9 mouse cellular contexts compared by ENCODE assay signal in the genomic region with DNA sequence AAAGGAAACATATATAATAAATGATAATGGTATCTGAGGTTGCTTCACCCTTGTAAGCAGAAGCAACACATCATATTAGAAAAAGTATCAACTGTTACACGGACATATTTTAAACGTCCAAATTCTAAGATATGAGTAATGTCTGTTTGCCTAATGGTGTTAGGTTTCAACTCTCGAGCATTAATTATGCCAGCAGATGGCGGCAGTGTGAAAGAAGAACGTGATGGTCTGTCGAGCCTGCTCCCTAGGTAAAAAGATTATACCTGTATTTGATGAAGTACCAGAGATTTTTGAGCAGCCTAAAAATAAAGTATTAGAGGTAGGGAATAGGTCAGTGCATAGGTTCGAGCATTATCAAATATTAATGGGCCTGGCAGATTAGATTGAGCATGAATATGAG. TPM values are rescaled to one million over a fixed set of nuclear protein-coding genes. Genes with fewer than 3 reads are reported as not detected.
DNase-seq lines count a peak whose midpoint lies in the region; ATAC-seq and TF ChIP-seq lines count a peak whose summit lies in the region.
"Had no signal": no experiment of that assay in that cellular context is flagged by ENCODE, and none has a peak within 500 bp of the region (broad histone marks: within the 10 kb centered on the region; RNA-seq: fewer than 3 reads in every experiment).

No protein-coding gene starts in this region.

- TF ChIP-seq POLR2A in MEL (IDR thresholded peaks at IDR 0.05; ENCODE audit: control insufficient read depth in 1 of 2, insufficient read depth in 1 of 2, low read depth in 1 of 2, low read length in 2 of 2, poor library complexity in 1 of 2) = no peak

- WGBS in hindbrain, embryonic 11.5 days = 8% methylated on average over 7 of the region's 7 CpGs
- 11% methylated on average over 7 of the region's 7 CpGs for WGBS in hindbrain, embryonic 13.5 days
- WGBS in midbrain, embryonic 13.5 days = 8% methylated on average over 7 of the region's 7 CpGs

- no peak overlapping the region for H3K4me2 ChIP-seq in hindbrain, embryonic 11.5 days (replicated peaks; ENCODE audit: low read depth, low read length)
- H3K4me2 ChIP-seq in hindbrain, embryonic 13.5 days = no peak overlapping the region
- H3K4me2 ChIP-seq in midbrain, embryonic 13.5 days (replicated peaks) = no peak overlapping the region
- H3K4me2 ChIP-seq: limb, embryonic 15.5 days had no signal

- no peaks in the 10 kb centered on the region for H3K36me3 ChIP-seq in hindbrain, embryonic 11.5 days (ENCODE audit: control insufficient read depth, insufficient read depth, low read length)
- H3K36me3 ChIP-seq in hindbrain, embryonic 13.5 days = no peaks in the 10 kb centered on the region
- H3K36me3 ChIP-seq in MEL (ENCODE audit: control insufficient read depth in 1 of 2, insufficient read depth in 2 of 2, low read length in 2 of 2) = no peaks in the 10 kb centered on the region
- no peaks in the 10 kb centered on the region for H3K36me3 ChIP-seq in midbrain, embryonic 13.5 days
- no peaks in the 10 kb centered on the region for H3K36me3 ChIP-seq in splenic B cell, adult 2 months (ENCODE audit: control insufficient read depth, insufficient read depth, low read length, poor library complexity, severe bottlenecking)
- H3K36me3 ChIP-seq: limb, embryonic 15.5 days had no signal

- TF ChIP-seq EP300 in MEL (IDR thresholded peaks at IDR 0.05; ENCODE audit: low read depth in 1 of 2, low read length in 2 of 2) = no peak

- no peaks in the 10 kb centered on the region for H3K79me2 ChIP-seq in MEL (ENCODE audit: control insufficient read depth, insufficient read depth, low read length, poor library complexity)

- H3K27me3 ChIP-seq in hindbrain, embryonic 11.5 days (ENCODE audit: control insufficient read depth, insufficient read depth, low read length) = no peaks in the 10 kb centered on the region
- H3K27me3 ChIP-seq in hindbrain, embryonic 13.5 days = no peaks in the 10 kb centered on the region
- H3K27me3 ChIP-seq in MEL (ENCODE audit: control insufficient read depth in 1 of 2, insufficient read depth in 2 of 2, low read length in 2 of 2) = no peaks in the 10 kb centered on the region; a peak in 1 of 4 replicates
- H3K27me3 ChIP-seq in midbrain, embryonic 13.5 days = no peaks in the 10 kb centered on the region
- H3K27me3 ChIP-seq in splenic B cell, adult 2 months (ENCODE audit: control insufficient read depth, insufficient read depth, low read length, poor library complexity, severe bottlenecking) = no peaks in the 10 kb centered on the region
- H3K27me3 ChIP-seq: limb, embryonic 15.5 days had no signal

- H3K4me3 ChIP-seq in hindbrain, embryonic 11.5 days (ENCODE audit: low read depth, low read length) = no peak overlapping the region
- H3K4me3 ChIP-seq in hindbrain, embryonic 13.5 days = no peak overlapping the region
- no peak overlapping the region for H3K4me3 ChIP-seq in MEL (ENCODE audit: control insufficient read depth in 1 of 2, insufficient read depth in 1 of 2, low read depth in 2 of 2, low read length in 2 of 2)
- no peak overlapping the region for H3K4me3 ChIP-seq in midbrain, embryonic 13.5 days (replicated peaks)
- H3K4me3 ChIP-seq: limb, embryonic 15.5 days had no signal

- peak; percentile 97 for TF ChIP-seq RAD21 in MEL (IDR thresholded peaks at IDR 0.05; ENCODE audit: low read depth, low read length)

- H3K9ac ChIP-seq in hindbrain, embryonic 11.5 days (ENCODE audit: low read depth, low read length) = no peak overlapping the region
- H3K9ac ChIP-seq in hindbrain, embryonic 13.5 days = no peak overlapping the region
- H3K9ac ChIP-seq in MEL (ENCODE audit: control insufficient read depth, low read depth, low read length, poor library complexity, severe bottlenecking) = no peak overlapping the region
- H3K9ac ChIP-seq in midbrain, embryonic 13.5 days (replicated peaks) = no peak overlapping the region
- H3K9ac ChIP-seq: limb, embryonic 15.5 days had no signal

- H3K9me3 ChIP-seq in hindbrain, embryonic 11.5 days (ENCODE audit: control insufficient read depth, low read length) = no peaks in the 10 kb centered on the region
- H3K9me3 ChIP-seq in hindbrain, embryonic 13.5 days = no peaks in the 10 kb centered on the region
- no peaks in the 10 kb centered on the region for H3K9me3 ChIP-seq in MEL (replicated peaks; ENCODE audit: insufficient read depth, low read length)
- no peaks in the 10 kb centered on the region for H3K9me3 ChIP-seq in midbrain, embryonic 13.5 days
- H3K9me3 ChIP-seq: limb, embryonic 15.5 days had no signal

- peak; percentile 47 for DNase-seq in hindbrain, embryonic 11.5 days (ENCODE audit: low spot score)
- DNase-seq in MEL (ENCODE audit: low read depth, low spot score) = peak; percentile 78
- DNase-seq in cerebellum, adult 9-11 months = peak; percentile 25
- DNase-seq in layer of hippocampus, postnatal 10 days (ENCODE audit: low spot score in 2 of 2) = peak; percentile 60 to 61
- peak; percentile 82 for DNase-seq in splenic B cell, adult 2 months (ENCODE audit: low read depth, low spot score)

- peak; percentile 37 to 98 (median 70) for TF ChIP-seq CTCF in MEL (IDR thresholded peaks at IDR 0.05 in 2 of 3, conservative IDR thresholded peaks at IDR 0.05 in 1 of 3; ENCODE audit: control insufficient read depth in 1 of 3, insufficient read depth in 1 of 3, low read depth in 2 of 3, low read length in 3 of 3, poor library complexity in 1 of 3, severe bottlenecking in 1 of 3)

- H3K27ac ChIP-seq in hindbrain, embryonic 11.5 days (ENCODE audit: low read depth, low read length) = no peak overlapping the region
- no peak overlapping the region for H3K27ac ChIP-seq in hindbrain, embryonic 13.5 days
- no peak overlapping the region for H3K27ac ChIP-seq in MEL (ENCODE audit: control insufficient read depth, low read depth, low read length)
- H3K27ac ChIP-seq in midbrain, embryonic 13.5 days = no peak overlapping the region
- H3K27ac ChIP-seq: limb, embryonic 15.5 days had no signal

- H3K4me1 ChIP-seq in hindbrain, embryonic 11.5 days (replicated peaks; ENCODE audit: control insufficient read depth, insufficient read depth, low read length) = no peaks in the 10 kb centered on the region
- H3K4me1 ChIP-seq in hindbrain, embryonic 13.5 days (replicated peaks) = no peaks in the 10 kb centered on the region
- H3K4me1 ChIP-seq in MEL (ENCODE audit: control insufficient read depth in 1 of 2, insufficient read depth in 2 of 2, low read length in 2 of 2) = no peaks in the 10 kb centered on the region
- no peaks in the 10 kb centered on the region for H3K4me1 ChIP-seq in midbrain, embryonic 13.5 days (replicated peaks)
- H3K4me1 ChIP-seq: limb, embryonic 15.5 days had no signal

- ATAC-seq in hindbrain, embryonic 11.5 days (ENCODE audit: low FRiP score) = no peak
- ATAC-seq in hindbrain, embryonic 13.5 days (ENCODE audit: low FRiP score) = no peak
- ATAC-seq in granulocyte monocyte progenitor cell, adult 5-6 weeks (replicated peaks; ENCODE audit: poor library complexity, severe bottlenecking) = peak; percentile 56; the same call in 1 of the 2 replicates
- ATAC-seq in midbrain, embryonic 13.5 days = 0 out of 2 replicates have a peak, but pooled peaks have one; percentile 14

RNA-seq across cellular contexts. Expression of a gene that starts 2.8 kb away (rescaled TPM):
- polyA plus RNA-seq in hindbrain, embryonic 11.5 days (2014; fragmentation: Nextera tagmentation; extraction: Ambion mirVana) = 0.10 TPM in 1 of 2 replicates, not detected in the other
- 0.05 and 0.10 TPM in 2 replicates for polyA plus RNA-seq in hindbrain, embryonic 13.5 days (2015; fragmentation: Nextera tagmentation; extraction: Ambion mirVana)
- total RNA-seq in MEL (2012; rRNA removed) = not detected in 2 replicates
- polyA plus RNA-seq in MEL (2012; ENCODE audit: insufficient read depth in 1 of 2, insufficient read length in 2 of 2, low read depth in 1 of 2, low replicate concordance in 2 of 2, missing spikeins in 1 of 2) = under 1 TPM in 1 of 2 experiments, not detected in 1; 0.03 TPM
- 3.8 and 4.1 TPM in 2 replicates for total RNA-seq in granulocyte monocyte progenitor cell, adult 5-6 weeks (2014; fragmentation: Nextera tagmentation)
- total RNA-seq in granulocyte monocyte progenitor cell, adult 5-6 weeks (2017) = 5.3 and 7.6 TPM in 2 replicates
- total RNA-seq in layer of hippocampus, postnatal 10 days (2021) = under 1 TPM; 0.30 to 0.40 TPM
- 0.17 TPM in 1 of 2 replicates, not detected in the other for polyA plus RNA-seq in midbrain, embryonic 13.5 days (2015; fragmentation: Nextera tagmentation; extraction: Ambion mirVana)

RNA-seq across cellular contexts. Expression of a gene that starts 13.4 kb away (rescaled TPM):
- polyA plus RNA-seq in hindbrain, embryonic 11.5 days (2014; fragmentation: Nextera tagmentation; extraction: Ambion mirVana) = 59.0 and 63.2 TPM in 2 replicates
- polyA plus RNA-seq in hindbrain, embryonic 13.5 days (2015; fragmentation: Nextera tagmentation; extraction: Ambion mirVana) = 53.4 and 54.6 TPM in 2 replicates
- total RNA-seq in MEL (2012; rRNA removed) = 30.8 and 31.8 TPM in 2 replicates
- polyA plus RNA-seq in MEL (2012; ENCODE audit: insufficient read depth in 1 of 2, insufficient read length in 2 of 2, low read depth in 1 of 2, low replicate concordance in 2 of 2, missing spikeins in 1 of 2) = 100 to 1,000 TPM in 1 of 2 experiments, 10 to 100 TPM in 1; 16.7 to 132 TPM
- total RNA-seq in granulocyte monocyte progenitor cell, adult 5-6 weeks (2014; fragmentation: Nextera tagmentation) = 46.4 and 46.5 TPM in 2 replicates
- 62.2 and 88.5 TPM in 2 replicates for total RNA-seq in granulocyte monocyte progenitor cell, adult 5-6 weeks (2017)
- total RNA-seq in layer of hippocampus, postnatal 10 days (2021) = 10 to 100 TPM; 33.9 to 36.4 TPM
- polyA plus RNA-seq in midbrain, embryonic 13.5 days (2015; fragmentation: Nextera tagmentation; extraction: Ambion mirVana) = 56.6 and 58.5 TPM in 2 replicates

RNA-seq across cellular contexts. Expression of a gene that starts 35.6 kb away (rescaled TPM):
- not detected in 2 replicates for polyA plus RNA-seq in hindbrain, embryonic 11.5 days (2014; fragmentation: Nextera tagmentation; extraction: Ambion mirVana)
- polyA plus RNA-seq in hindbrain, embryonic 13.5 days (2015; fragmentation: Nextera tagmentation; extraction: Ambion mirVana) = not detected in 2 replicates
- total RNA-seq in MEL (2012; rRNA removed) = not detected in 2 replicates
- not detected for polyA plus RNA-seq in MEL (2012; ENCODE audit: insufficient read depth in 1 of 2, insufficient read length in 2 of 2, low read depth in 1 of 2, low replicate concordance in 2 of 2, missing spikeins in 1 of 2)
- total RNA-seq in granulocyte monocyte progenitor cell, adult 5-6 weeks (2014; fragmentation: Nextera tagmentation) = not detected in 2 replicates
- not detected in 2 replicates for total RNA-seq in granulocyte monocyte progenitor cell, adult 5-6 weeks (2017)
- total RNA-seq in layer of hippocampus, postnatal 10 days (2021) = not detected
- polyA plus RNA-seq in midbrain, embryonic 13.5 days (2015; fragmentation: Nextera tagmentation; extraction: Ambion mirVana) = not detected in 2 replicates
- polyA plus RNA-seq: limb, embryonic 15.5 days had no signal

RNA-seq across cellular contexts. Expression of a gene that starts 47.7 kb away (rescaled TPM):
- not detected in 2 replicates for polyA plus RNA-seq in hindbrain, embryonic 11.5 days (2014; fragmentation: Nextera tagmentation; extraction: Ambion mirVana)
- polyA plus RNA-seq in hindbrain, embryonic 13.5 days (2015; fragmentation: Nextera tagmentation; extraction: Ambion mirVana) = not detected in 2 replicates
- total RNA-seq in MEL (2012; rRNA removed) = not detected in 2 replicates
- polyA plus RNA-seq in MEL (2012; ENCODE audit: insufficient read depth in 1 of 2, insufficient read length in 2 of 2, low read depth in 1 of 2, low replicate concordance in 2 of 2, missing spikeins in 1 of 2) = not detected
- total RNA-seq in granulocyte monocyte progenitor cell, adult 5-6 weeks (2014; fragmentation: Nextera tagmentation) = not detected in 2 replicates
- not detected in 2 replicates for total RNA-seq in granulocyte monocyte progenitor cell, adult 5-6 weeks (2017)
- total RNA-seq in layer of hippocampus, postnatal 10 days (2021) = not detected
- polyA plus RNA-seq in midbrain, embryonic 13.5 days (2015; fragmentation: Nextera tagmentation; extraction: Ambion mirVana) = not detected in 2 replicates
- polyA plus RNA-seq: limb, embryonic 15.5 days had no signal

RNA-seq across cellular contexts. Expression of a gene that starts 54.3 kb away (rescaled TPM):
- 28.7 and 31.0 TPM in 2 replicates for polyA plus RNA-seq in hindbrain, embryonic 11.5 days (2014; fragmentation: Nextera tagmentation; extraction: Ambion mirVana)
- polyA plus RNA-seq in hindbrain, embryonic 13.5 days (2015; fragmentation: Nextera tagmentation; extraction: Ambion mirVana) = 31.0 and 34.0 TPM in 2 replicates
- 41.1 and 41.9 TPM in 2 replicates for total RNA-seq in MEL (2012; rRNA removed)
- 10 to 100 TPM in 1 of 2 experiments, not detected in 1; 44.3 TPM for polyA plus RNA-seq in MEL (2012; ENCODE audit: insufficient read depth in 1 of 2, insufficient read length in 2 of 2, low read depth in 1 of 2, low replicate concordance in 2 of 2, missing spikeins in 1 of 2)
- total RNA-seq in granulocyte monocyte progenitor cell, adult 5-6 weeks (2014; fragmentation: Nextera tagmentation) = 44.1 and 74.5 TPM in 2 replicates
- 51.6 and 59.4 TPM in 2 replicates for total RNA-seq in granulocyte monocyte progenitor cell, adult 5-6 weeks (2017)
- 10 to 100 TPM; 43.9 to 50.2 TPM for total RNA-seq in layer of hippocampus, postnatal 10 days (2021)
- 29.3 and 32.1 TPM in 2 replicates for polyA plus RNA-seq in midbrain, embryonic 13.5 days (2015; fragmentation: Nextera tagmentation; extraction: Ambion mirVana)

Comparison
In these comparisons a context has a peak if more than half of its experiments do, and no peak if none do; other contexts are left out.
1. ATAC-seq: peak in granulocyte monocyte progenitor cell, adult 5-6 weeks (single experiment) and midbrain, embryonic 13.5 days (single experiment); none in hindbrain, embryonic 11.5 days (single experiment) and hindbrain, embryonic 13.5 days (single experiment).
2. DNase-seq: peak in every context shown above with its lines; median percentile 82 in splenic B cell, adult 2 months; 78 in MEL; 60 in layer of hippocampus, postnatal 10 days; 47 in hindbrain, embryonic 11.5 days; 25 in cerebellum, adult 9-11 months.